In the genomic region with DNA sequence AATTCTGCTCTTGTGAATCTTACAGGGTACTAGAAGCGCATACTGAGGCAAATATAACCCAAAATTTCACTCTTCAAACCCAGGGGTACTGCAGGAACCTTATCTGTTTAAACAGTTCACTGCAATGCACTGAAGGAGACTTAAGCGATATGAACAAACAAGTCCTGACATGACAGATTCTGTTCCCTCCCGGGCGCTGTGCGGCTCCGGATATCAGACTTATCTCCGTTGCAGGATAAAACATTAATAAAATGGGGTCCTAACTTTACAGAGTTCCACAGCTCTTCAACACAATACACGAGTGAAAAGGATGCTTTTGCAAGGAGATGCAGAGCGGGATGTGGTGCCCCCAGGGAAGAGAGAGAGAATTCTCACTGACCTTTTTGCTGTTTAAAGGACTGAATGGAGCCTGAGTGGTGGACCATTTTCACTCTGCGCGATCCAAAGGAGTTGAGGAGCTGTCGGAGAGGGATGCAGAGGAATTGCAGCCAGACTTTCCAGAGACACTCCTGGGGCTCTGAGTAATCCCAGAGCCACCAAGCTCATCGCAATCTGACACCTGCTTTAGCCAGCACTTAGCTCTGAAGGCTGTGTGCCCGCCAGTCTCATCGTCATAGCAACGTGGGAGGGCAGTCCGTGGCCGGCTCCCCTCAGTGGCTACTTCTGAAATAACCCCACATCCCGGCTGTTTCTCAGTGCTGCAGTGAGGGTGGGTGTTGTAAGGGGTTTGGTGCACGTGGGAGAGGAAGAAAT, we compare ENCODE assay signal across 7 mouse cellular contexts. TPM values are rescaled to one million over a fixed set of nuclear protein-coding genes. Genes with fewer than 3 reads are reported as not detected.
DNase-seq lines count a peak whose midpoint lies in the region; ATAC-seq and TF ChIP-seq lines count a peak whose summit lies in the region.

No protein-coding gene starts in this region.

- no peak overlapping the region for H3K27ac ChIP-seq in ES-E14 (ENCODE audit: insufficient read depth, low read depth, low read length, poor library complexity, severe bottlenecking)
- H3K27ac ChIP-seq in forebrain, embryonic 15.5 days (replicated peaks) = no peak overlapping the region
- H3K27ac ChIP-seq in olfactory bulb, adult 2 months (ENCODE audit: insufficient read depth, low read depth, low read length) = peak overlapping the region; percentile 76

- H3K9ac ChIP-seq in ES-E14 (ENCODE audit: insufficient read depth, low read depth, low read length, poor library complexity, severe bottlenecking) = peak overlapping the region; percentile 10; the same call in 1 of the 2 replicates
- H3K9ac ChIP-seq in forebrain, embryonic 15.5 days (replicated peaks) = peak overlapping the region; percentile 22

- peak overlapping the region; percentile 46 to 57 for H3K4me3 ChIP-seq in ES-E14 (ENCODE audit: insufficient read depth in 1 of 2, low read depth in 1 of 2, low read length in 2 of 2, poor library complexity in 1 of 2, severe bottlenecking in 1 of 2)
- H3K4me3 ChIP-seq in forebrain, embryonic 15.5 days = peak overlapping the region; percentile 33
- peak overlapping the region; percentile 54 for H3K4me3 ChIP-seq in olfactory bulb, adult 2 months (ENCODE audit: insufficient read depth, low read depth, low read length)

- H3K27me3 ChIP-seq in forebrain, embryonic 15.5 days = no peaks in the 10 kb centered on the region

- H3K36me3 ChIP-seq in ES-E14 (ENCODE audit: control insufficient read depth, insufficient read depth, low read length, poor library complexity, severe bottlenecking) = no peaks in the 10 kb centered on the region
- H3K36me3 ChIP-seq in forebrain, embryonic 15.5 days = no peaks in the 10 kb centered on the region

- 5% methylated on average over 20 of the region's 20 CpGs for WGBS in forebrain, embryonic 15.5 days
- WGBS in olfactory bulb, adult 2 months = 3% methylated on average over 20 of the region's 20 CpGs

- no peak for TF ChIP-seq POLR2A in olfactory bulb, adult 2 months (IDR thresholded peaks at IDR 0.05; ENCODE audit: insufficient read depth, low read depth, low read length)

- H3K4me2 ChIP-seq in forebrain, embryonic 15.5 days (replicated peaks) = peak overlapping the region; percentile 64

- peak; percentile 29 for DNase-seq in ES-E14 (ENCODE audit: low read depth, low spot score)
- peak; percentile 72 for DNase-seq in cerebellum, adult 11 months
- DNase-seq in heart, postnatal 4 days = peak; percentile 29
- peak; percentile 67 for DNase-seq in left cerebral cortex, postnatal 14 days (ENCODE audit: low spot score in 2 of 2)

- ATAC-seq in forebrain, embryonic 15.5 days (replicated peaks) = peak; percentile 94
- ATAC-seq in megakaryocyte progenitor cell, adult 5-6 weeks (replicated peaks; ENCODE audit: poor library complexity) = no peak

- H3K9me3 ChIP-seq in ES-E14 (ENCODE audit: control insufficient read depth, insufficient read depth, low read depth, low read length) = no peaks in the 10 kb centered on the region
- H3K9me3 ChIP-seq in forebrain, embryonic 15.5 days = no peaks in the 10 kb centered on the region

- intact Hi-C loops in left cerebral cortex, postnatal 14 days (cut with DNase I) = no loop called here

- in situ Hi-C loops in ES-E14 (cut with MboI; ENCODE audit: low sequenced_read_pairs in 2 of 2, unreplicated experiment in 2 of 2) = no loop called here

- TF ChIP-seq CTCF in olfactory bulb, adult 2 months (IDR thresholded peaks at IDR 0.05; ENCODE audit: insufficient read depth, low read depth, low read length) = no peak

- H3K4me1 ChIP-seq in ES-E14 (ENCODE audit: control insufficient read depth in 2 of 2, insufficient read depth in 2 of 2, low read length in 2 of 2, poor library complexity in 1 of 2) = no peaks in the 10 kb centered on the region
- peaks cover 10% of the 10 kb centered on the region for H3K4me1 ChIP-seq in forebrain, embryonic 15.5 days
- H3K4me1 ChIP-seq in olfactory bulb, adult 2 months (ENCODE audit: control insufficient read depth, insufficient read depth, low read length) = 0 out of 2 replicates have a peak, but pooled peaks cover 3% of the 10 kb centered on the region

TF ChIP-seq in ES-E14, 5 proteins besides CTCF, POLR2A, EP300 and RAD21:
- TF ChIP-seq HCFC1 (IDR thresholded peaks at IDR 0.05; ENCODE audit: borderline replicate concordance, insufficient read depth, low read length) (no peak), ZNF384 (IDR thresholded peaks at IDR 0.05; ENCODE audit: low read depth, low read length) (no peak), CHD2 (IDR thresholded peaks at IDR 0.05; ENCODE audit: low read depth, low read length) (no peak), MAFK (IDR thresholded peaks at IDR 0.05; ENCODE audit: insufficient read depth, low read depth, low read length) (no peak), ZC3H11A (IDR thresholded peaks at IDR 0.05; ENCODE audit: borderline replicate concordance, low read depth, low read length) (no peak)

RNA-seq across cellular contexts. Expression of gene Ano3, which starts 0.9 kb away (rescaled TPM):
- total RNA-seq in ES-E14 (2012; rRNA removed) = 3.9 and 5.1 TPM in 2 replicates
- polyA plus RNA-seq in forebrain, embryonic 15.5 days (2015; fragmentation: Nextera tagmentation; extraction: Ambion mirVana) = 0.87 and 0.93 TPM in 2 replicates
- under 1 TPM; 0.14 to 0.17 TPM for total RNA-seq in heart, postnatal 4 days (2021)
- total RNA-seq in left cerebral cortex, postnatal 14 days (2021) = 10 to 100 TPM; 32.5 to 38.3 TPM
- 93.3 TPM in 1 of 2 replicates, not detected in the other for polyA plus RNA-seq in olfactory bulb, adult 2 months (2012; ENCODE audit: insufficient read depth, insufficient read length, low replicate concordance, missing spikeins)
- total RNA-seq in megakaryocyte progenitor cell, adult 5-6 weeks (2015) = not detected in 2 replicates
- not detected in 2 replicates for total RNA-seq in megakaryocyte progenitor cell, adult 5-6 weeks (2017)
